Comparison of ENCODE assay signal across 8 mouse cellular contexts in the genomic region with DNA sequence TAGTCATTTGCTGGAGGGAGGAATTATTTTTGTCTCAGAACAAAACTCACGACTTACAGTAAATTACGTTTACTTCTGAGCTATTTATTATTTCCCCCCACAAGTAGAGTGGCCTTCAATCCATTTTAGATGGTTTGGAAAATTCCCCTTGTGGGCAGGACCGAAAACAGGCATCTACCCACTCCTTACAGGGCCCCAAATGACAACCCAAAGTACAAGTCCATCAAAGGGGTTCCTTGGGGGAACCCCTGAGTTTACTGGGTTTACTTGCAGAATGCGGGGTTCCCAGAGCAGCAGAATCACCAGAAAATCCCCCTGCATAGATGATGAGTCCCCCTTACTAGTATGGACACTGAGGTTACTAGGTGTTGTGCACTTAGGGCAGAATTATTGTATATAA. TPM values are rescaled to one million over a fixed set of nuclear protein-coding genes. Genes with fewer than 3 reads are reported as not detected.
A peak's percentile ranks its signal among the peaks of the same experiment; 100 is the strongest.
DNase-seq lines count a peak whose midpoint lies in the region; ATAC-seq and TF ChIP-seq lines count a peak whose summit lies in the region.

No protein-coding gene starts in this region.

- peak overlapping the region; percentile 35 for H3K4me2 ChIP-seq in embryonic facial prominence, embryonic 11.5 days (ENCODE audit: low read depth, low read length)
- H3K4me2 ChIP-seq in intestine, embryonic 15.5 days (replicated peaks) = peak overlapping the region; percentile 62
- H3K4me2 ChIP-seq in neural tube, embryonic 13.5 days = peak overlapping the region; percentile 71

- TF ChIP-seq POLR2A in liver, adult 2 months (IDR thresholded peaks at IDR 0.05; ENCODE audit: extremely low read depth, insufficient read depth, low read length) = no peak

- TF ChIP-seq CTCF in liver, adult 2 months (IDR thresholded peaks at IDR 0.05; ENCODE audit: low read depth, low read length) = no peak

- H3K4me3 ChIP-seq in liver, adult 2 months (ENCODE audit: insufficient read depth, low read depth, low read length) = peak overlapping the region; percentile 99; the same call in 1 of the 2 replicates
- H3K4me3 ChIP-seq in embryonic facial prominence, embryonic 11.5 days (ENCODE audit: low read depth, low read length) = peak overlapping the region; percentile 79
- peak overlapping the region; percentile 96 for H3K4me3 ChIP-seq in intestine, embryonic 15.5 days (replicated peaks)
- H3K4me3 ChIP-seq in neural tube, embryonic 13.5 days = peak overlapping the region; percentile 89

- WGBS in liver, adult 2 months = 30% methylated on average over 4 of the region's 4 CpGs
- WGBS in embryonic facial prominence, embryonic 11.5 days = 49% methylated on average over 4 of the region's 4 CpGs
- WGBS in intestine, embryonic 15.5 days = 25% methylated on average over 4 of the region's 4 CpGs
- WGBS in neural tube, embryonic 13.5 days = 52% methylated on average over 4 of the region's 4 CpGs

- H3K27ac ChIP-seq in liver, adult 2 months (replicated peaks; ENCODE audit: insufficient read depth, low read depth, low read length) = no peak overlapping the region
- no peak overlapping the region for H3K27ac ChIP-seq in embryonic facial prominence, embryonic 11.5 days (replicated peaks; ENCODE audit: low read depth, low read length)
- no peak overlapping the region for H3K27ac ChIP-seq in intestine, embryonic 15.5 days
- no peak overlapping the region for H3K27ac ChIP-seq in neural tube, embryonic 13.5 days (replicated peaks)

- H3K27me3 ChIP-seq in liver, adult 2 months (ENCODE audit: control insufficient read depth, insufficient read depth, low read length) = no peaks in the 10 kb centered on the region
- no peaks in the 10 kb centered on the region for H3K27me3 ChIP-seq in embryonic facial prominence, embryonic 11.5 days (ENCODE audit: control insufficient read depth, insufficient read depth, low read length)
- no peaks in the 10 kb centered on the region for H3K27me3 ChIP-seq in intestine, embryonic 15.5 days (replicated peaks)
- no peaks in the 10 kb centered on the region for H3K27me3 ChIP-seq in neural tube, embryonic 13.5 days

- no peak for ATAC-seq in embryonic facial prominence, embryonic 11.5 days (replicated peaks; ENCODE audit: insufficient number of reproducible peaks, low FRiP score, low TSS enrichment, low read depth)
- ATAC-seq in intestine, embryonic 15.5 days = no peak
- ATAC-seq in neural tube, embryonic 13.5 days (ENCODE audit: low read depth) = no peak

- peaks cover 7% of the 10 kb centered on the region; the same call in 1 of the 2 replicates for H3K36me3 ChIP-seq in liver, adult 2 months (ENCODE audit: control insufficient read depth, insufficient read depth, low read length)
- H3K36me3 ChIP-seq in embryonic facial prominence, embryonic 11.5 days (replicated peaks; ENCODE audit: control insufficient read depth, insufficient read depth, low read depth, low read length) = peaks cover 2% of the 10 kb centered on the region
- H3K36me3 ChIP-seq in intestine, embryonic 15.5 days = peaks cover 32% of the 10 kb centered on the region
- peaks cover 37% of the 10 kb centered on the region for H3K36me3 ChIP-seq in neural tube, embryonic 13.5 days

- no peaks in the 10 kb centered on the region for H3K9me3 ChIP-seq in embryonic facial prominence, embryonic 11.5 days (replicated peaks; ENCODE audit: control insufficient read depth, low read length)
- H3K9me3 ChIP-seq in intestine, embryonic 15.5 days = no peaks in the 10 kb centered on the region
- H3K9me3 ChIP-seq in neural tube, embryonic 13.5 days = no peaks in the 10 kb centered on the region

- 0 out of 2 replicates have a peak, but pooled peaks cover 4% of the 10 kb centered on the region for H3K79me2 ChIP-seq in liver, adult 2 months (ENCODE audit: control insufficient read depth, insufficient read depth, low read length)

- H3K4me1 ChIP-seq in liver, adult 2 months (ENCODE audit: control insufficient read depth, insufficient read depth, low read length) = peaks cover 13% of the 10 kb centered on the region
- no peaks in the 10 kb centered on the region for H3K4me1 ChIP-seq in embryonic facial prominence, embryonic 11.5 days (ENCODE audit: control insufficient read depth, insufficient read depth, low read length)
- H3K4me1 ChIP-seq in intestine, embryonic 15.5 days (replicated peaks) = peaks cover 9% of the 10 kb centered on the region
- peaks cover 17% of the 10 kb centered on the region for H3K4me1 ChIP-seq in neural tube, embryonic 13.5 days (replicated peaks)

- DNase-seq in liver, adult 2 months (ENCODE audit: extremely low read depth, low read depth, low spot score) = no peak
- DNase-seq in liver = no peak
- no peak for DNase-seq in embryonic facial prominence, embryonic 11.5 days (ENCODE audit: low spot score)
- no peak for DNase-seq in thymus, postnatal 4 days
- no peak for DNase-seq in urinary bladder, postnatal 10 days (ENCODE audit: low spot score)
- no peak for DNase-seq in ovary, postnatal 10 days (ENCODE audit: low spot score)

- H3K9ac ChIP-seq in liver, adult 2 months (ENCODE audit: low read depth, low read length) = no peak overlapping the region
- 0 out of 2 replicates have a peak overlapping the region, but pooled peaks have one; percentile 7 for H3K9ac ChIP-seq in embryonic facial prominence, embryonic 11.5 days (replicated peaks; ENCODE audit: low read length)
- H3K9ac ChIP-seq in intestine, embryonic 15.5 days = peak overlapping the region; percentile 87
- H3K9ac ChIP-seq in neural tube, embryonic 13.5 days = peak overlapping the region; percentile 91

RNA-seq across cellular contexts. Expression of a gene that starts 0.8 kb away (rescaled TPM):
- total RNA-seq in liver, adult 2 months (2014; rRNA removed) = 10.1 and 11.7 TPM in 2 replicates
- polyA plus RNA-seq in liver, adult 2 months (2012; rRNA removed) = 21.1 and 24.9 TPM in 2 replicates
- 36.3 and 36.8 TPM in 2 replicates for polyA plus RNA-seq in embryonic facial prominence, embryonic 11.5 days (2014; fragmentation: Nextera tagmentation; extraction: Ambion mirVana)
- 35.2 and 36.1 TPM in 2 replicates for polyA plus RNA-seq in intestine, embryonic 15.5 days (2015; fragmentation: Nextera tagmentation; extraction: Ambion mirVana)
- polyA plus RNA-seq in neural tube, embryonic 13.5 days (2015; fragmentation: Nextera tagmentation; extraction: Ambion mirVana) = 41.4 and 42.5 TPM in 2 replicates

RNA-seq across cellular contexts. Expression of a gene that starts 10.8 kb away (rescaled TPM):
- total RNA-seq in liver, adult 2 months (2014; rRNA removed) = 154 and 180 TPM in 2 replicates
- polyA plus RNA-seq in liver, adult 2 months (2012; rRNA removed) = 55.9 and 60.7 TPM in 2 replicates
- 334 and 342 TPM in 2 replicates for polyA plus RNA-seq in embryonic facial prominence, embryonic 11.5 days (2014; fragmentation: Nextera tagmentation; extraction: Ambion mirVana)
- polyA plus RNA-seq in intestine, embryonic 15.5 days (2015; fragmentation: Nextera tagmentation; extraction: Ambion mirVana) = 428 and 430 TPM in 2 replicates
- 376 and 404 TPM in 2 replicates for polyA plus RNA-seq in neural tube, embryonic 13.5 days (2015; fragmentation: Nextera tagmentation; extraction: Ambion mirVana)

RNA-seq across cellular contexts. Expression of a gene that starts 11.2 kb away (rescaled TPM):
- total RNA-seq in liver, adult 2 months (2014; rRNA removed) = 3.4 and 6.3 TPM in 2 replicates
- 2.4 and 5.1 TPM in 2 replicates for polyA plus RNA-seq in liver, adult 2 months (2012; rRNA removed)
- polyA plus RNA-seq in embryonic facial prominence, embryonic 11.5 days (2014; fragmentation: Nextera tagmentation; extraction: Ambion mirVana) = 17.6 and 19.4 TPM in 2 replicates
- 15.4 and 18.0 TPM in 2 replicates for polyA plus RNA-seq in intestine, embryonic 15.5 days (2015; fragmentation: Nextera tagmentation; extraction: Ambion mirVana)
- 5.6 and 6.4 TPM in 2 replicates for polyA plus RNA-seq in neural tube, embryonic 13.5 days (2015; fragmentation: Nextera tagmentation; extraction: Ambion mirVana)

RNA-seq across cellular contexts. Expression of a gene that starts 35.3 kb away (rescaled TPM):
- total RNA-seq in liver, adult 2 months (2014; rRNA removed) = 8.2 and 10.3 TPM in 2 replicates
- 0.71 and 0.87 TPM in 2 replicates for polyA plus RNA-seq in liver, adult 2 months (2012; rRNA removed)
- polyA plus RNA-seq in embryonic facial prominence, embryonic 11.5 days (2014; fragmentation: Nextera tagmentation; extraction: Ambion mirVana) = 27.2 and 29.4 TPM in 2 replicates
- 21.4 and 24.0 TPM in 2 replicates for polyA plus RNA-seq in intestine, embryonic 15.5 days (2015; fragmentation: Nextera tagmentation; extraction: Ambion mirVana)
- 129 and 143 TPM in 2 replicates for polyA plus RNA-seq in neural tube, embryonic 13.5 days (2015; fragmentation: Nextera tagmentation; extraction: Ambion mirVana)
